Mouse (Mus musculus): ENCODE data around the gene Dgkz. TPM values are rescaled to one million over a fixed set of nuclear protein-coding genes. Genes with fewer than 3 reads are reported as not detected.

Gene Dgkz
- polyA plus RNA-seq, 1 experiment from 2014 or later, result 39.1 TPM

GRCm38 (mm10) chr2:91903171-91903925, 72.3 kb downstream of the Dgkz start:
- no peak overlapping the region for H3K9ac ChIP-seq
- H3K27me3 ChIP-seq, result no peaks in the 10 kb centered on the region
- peaks cover 23% of the 10 kb centered on the region for H3K36me3 ChIP-seq
- no peak for ATAC-seq (ENCODE audit: insufficient number of reproducible peaks, insufficient read depth, low FRiP score, low TSS enrichment)
- H3K4me3 ChIP-seq, result no peak overlapping the region
- H3K4me2 ChIP-seq (replicated peaks), result no peak overlapping the region
- 87% methylated on average over 3 of the region's 3 CpGs for WGBS
- no peaks in the 10 kb centered on the region for H3K9me3 ChIP-seq
- no peak overlapping the region for H3K27ac ChIP-seq
- H3K4me1 ChIP-seq, result no peaks in the 10 kb centered on the region

GRCm38 (mm10) chr2:91902336-91902735, 73.3 kb downstream of the Dgkz start:
- Histone ChIP-seq H3K4me1 (no peaks in the 10 kb centered on the region), H3K4me2 (replicated peaks) (no peak overlapping the region), H3K9ac (no peak overlapping the region), H3K36me3 (peaks cover 28% of the 10 kb centered on the region), H3K9me3 (no peaks in the 10 kb centered on the region), H3K4me3 (no peak overlapping the region), H3K27me3 (no peaks in the 10 kb centered on the region), H3K27ac (no peak overlapping the region)
- WGBS, result 76% methylated on average over 5 of the region's 5 CpGs
- no peak for ATAC-seq (ENCODE audit: insufficient number of reproducible peaks, insufficient read depth, low FRiP score, low TSS enrichment)

GRCm38 (mm10) chr2:91900431-91900830, 75.2 kb downstream of the Dgkz start:
- H3K36me3 ChIP-seq, result peaks cover 19% of the 10 kb centered on the region
- H3K4me1 ChIP-seq, result no peaks in the 10 kb centered on the region
- ATAC-seq (ENCODE audit: insufficient number of reproducible peaks, insufficient read depth, low FRiP score, low TSS enrichment), result no peak
- H3K4me2 ChIP-seq (replicated peaks), result no peak overlapping the region
- H3K9ac ChIP-seq, result no peak overlapping the region
- no peaks in the 10 kb centered on the region for H3K9me3 ChIP-seq
- no peak overlapping the region for H3K4me3 ChIP-seq
- H3K27me3 ChIP-seq, result no peaks in the 10 kb centered on the region
- 92% methylated on average over 8 of the region's 8 CpGs for WGBS
- H3K27ac ChIP-seq, result no peak overlapping the region

GRCm38 (mm10) chr2:91899141-91899540, 76.5 kb downstream of the Dgkz start:
- H3K27me3 ChIP-seq, result no peaks in the 10 kb centered on the region
- WGBS, result 95% methylated on average over 3 of the region's 3 CpGs
- H3K4me2 ChIP-seq (replicated peaks), result no peak overlapping the region
- no peak overlapping the region for H3K4me3 ChIP-seq
- H3K36me3 ChIP-seq, result peaks cover 23% of the 10 kb centered on the region
- H3K9me3 ChIP-seq, result no peaks in the 10 kb centered on the region
- H3K9ac ChIP-seq, result no peak overlapping the region
- no peaks in the 10 kb centered on the region for H3K4me1 ChIP-seq
- H3K27ac ChIP-seq, result no peak overlapping the region
- ATAC-seq (ENCODE audit: insufficient number of reproducible peaks, insufficient read depth, low FRiP score, low TSS enrichment), result no peak

GRCm38 (mm10) chr2:91897968-91898367, 77.7 kb downstream of the Dgkz start:
- Histone ChIP-seq H3K9me3 (no peaks in the 10 kb centered on the region), H3K9ac (no peak overlapping the region), H3K4me2 (replicated peaks) (no peak overlapping the region), H3K27me3 (no peaks in the 10 kb centered on the region), H3K36me3 (peaks cover 24% of the 10 kb centered on the region), H3K4me1 (no peaks in the 10 kb centered on the region), H3K27ac (no peak overlapping the region), H3K4me3 (no peak overlapping the region)
- ATAC-seq (ENCODE audit: insufficient number of reproducible peaks, insufficient read depth, low FRiP score, low TSS enrichment), result no peak

GRCm38 (mm10) chr2:91895401-91895800, 80.3 kb downstream of the Dgkz start:
- 92% methylated on average over 3 of the region's 3 CpGs for WGBS
- H3K9ac ChIP-seq, result no peak overlapping the region
- H3K4me3 ChIP-seq, result no peak overlapping the region
- peaks cover 19% of the 10 kb centered on the region for H3K36me3 ChIP-seq
- no peak overlapping the region for H3K27ac ChIP-seq
- no peak overlapping the region for H3K4me2 ChIP-seq (replicated peaks)
- no peaks in the 10 kb centered on the region for H3K9me3 ChIP-seq
- H3K27me3 ChIP-seq, result no peaks in the 10 kb centered on the region
- ATAC-seq (ENCODE audit: insufficient number of reproducible peaks, insufficient read depth, low FRiP score, low TSS enrichment), result no peak
- H3K4me1 ChIP-seq, result no peaks in the 10 kb centered on the region

GRCm38 (mm10) chr2:91894716-91895115, 80.9 kb downstream of the Dgkz start:
- Histone ChIP-seq H3K4me2 (replicated peaks) (no peak overlapping the region), H3K9ac (no peak overlapping the region), H3K27ac (no peak overlapping the region), H3K9me3 (no peaks in the 10 kb centered on the region), H3K27me3 (no peaks in the 10 kb centered on the region), H3K4me1 (no peaks in the 10 kb centered on the region), H3K4me3 (no peak overlapping the region), H3K36me3 (peaks cover 19% of the 10 kb centered on the region)
- ATAC-seq (ENCODE audit: insufficient number of reproducible peaks, insufficient read depth, low FRiP score, low TSS enrichment), result no peak
- 91% methylated on average over 3 of the region's 3 CpGs for WGBS

GRCm38 (mm10) chr2:91884616-91885015, 91.0 kb downstream of the Dgkz start:
- WGBS, result 85% methylated on average over 4 of the region's 4 CpGs

GRCm38 (mm10) chr2:91883961-91884360, 91.7 kb downstream of the Dgkz start:
- no peak overlapping the region for H3K9ac ChIP-seq
- no peaks in the 10 kb centered on the region for H3K27me3 ChIP-seq
- H3K36me3 ChIP-seq, result peaks cover 19% of the 10 kb centered on the region
- H3K9me3 ChIP-seq, result no peaks in the 10 kb centered on the region
- no peak overlapping the region for H3K4me2 ChIP-seq (replicated peaks)
- no peak for ATAC-seq (ENCODE audit: insufficient number of reproducible peaks, insufficient read depth, low FRiP score, low TSS enrichment)
- no peak overlapping the region for H3K27ac ChIP-seq
- 89% methylated on average over 4 of the region's 4 CpGs for WGBS
- no peaks in the 10 kb centered on the region for H3K4me1 ChIP-seq
- no peak overlapping the region for H3K4me3 ChIP-seq

More at GRCm38 (mm10) chr2:91884616-91885015, 91.0 kb downstream of the Dgkz start:
- ATAC-seq (ENCODE audit: insufficient number of reproducible peaks, insufficient read depth, low FRiP score, low TSS enrichment), result no peak
- Histone ChIP-seq H3K4me2 (replicated peaks) (no peak overlapping the region), H3K9ac (no peak overlapping the region), H3K27me3 (no peaks in the 10 kb centered on the region), H3K4me1 (no peaks in the 10 kb centered on the region), H3K27ac (no peak overlapping the region), H3K4me3 (no peak overlapping the region), H3K9me3 (no peaks in the 10 kb centered on the region), H3K36me3 (peaks cover 19% of the 10 kb centered on the region)

Small RNA genes lying within 50 kb of the gene (microRNA-seq; reads per million reads assigned to microRNA genes)
- gene Mir6999, result not detected

Other genes with a start within 250 kb of the Dgkz start
- 21.9 and 22.2 TPM in 2 replicates for gene Ambra1, start 245.7 kb downstream of the Dgkz start, polyA plus RNA-seq (2016; fragmentation: Nextera tagmentation; extraction: Ambion mirVana)
- gene Chrm4, start 48.6 kb downstream of the Dgkz start, polyA plus RNA-seq (2016; fragmentation: Nextera tagmentation; extraction: Ambion mirVana), result 0.65 and 1.2 TPM in 2 replicates
- 1,900 and 1,964 TPM in 2 replicates for gene Mdk, start 43.6 kb downstream of the Dgkz start, polyA plus RNA-seq (2016; fragmentation: Nextera tagmentation; extraction: Ambion mirVana)
- gene Gm9821, start 30.2 kb downstream of the Dgkz start, polyA plus RNA-seq (2016; fragmentation: Nextera tagmentation; extraction: Ambion mirVana), result 0.36 and 0.73 TPM in 2 replicates
- 3.3 and 3.6 TPM in 2 replicates for gene Creb3l1, start 48.6 kb upstream of the Dgkz start, polyA plus RNA-seq (2016; fragmentation: Nextera tagmentation; extraction: Ambion mirVana)
- 38.7 and 43.5 TPM in 2 replicates for gene Phf21a, start 117.3 kb upstream of the Dgkz start, polyA plus RNA-seq (2016; fragmentation: Nextera tagmentation; extraction: Ambion mirVana)